Mouse (Mus musculus) neural tube, embryonic 13.5 days (tissue): ENCODE measurements around the gene Olfr608. TPM values are rescaled to one million over a fixed set of nuclear protein-coding genes. Genes with fewer than 3 reads are reported as not detected.
A peak's percentile ranks its signal among the peaks of the same experiment; 100 is the strongest.
"Not testable (repeated sequence)": the region's sequence is repeated elsewhere in the genome, so short reads cannot be mapped to it uniquely, and the experiment has no call there.

Experiments used
- ATAC-seq: fragments of 200-750 bp; cut with Nextera tagmentation; 2 replicates; pipeline ENCODE4 v1.8.0; 2017; ENCODE audit warnings: low read depth, mild to moderate bottlenecking, moderate TSS enrichment, moderate library complexity
- H3K27ac ChIP-seq: fragments of 300-500 bp; sonication (generic); replicated peaks from 2 replicates; pipeline ENCODE4 v1.5.1; 2015; ENCODE audit warnings: moderate library complexity, mild to moderate bottlenecking, inconsistent platforms
- H3K27me3 ChIP-seq: fragments of 300-500 bp; sonication (generic); 2 replicates; pipeline ENCODE4 v1.6.1; 2015; ENCODE audit warnings: mild to moderate bottlenecking, inconsistent platforms
- H3K36me3 ChIP-seq: fragments of 300-500 bp; sonication (generic); 2 replicates; pipeline ENCODE4 v1.6.1; 2015; ENCODE audit warnings: mild to moderate bottlenecking, inconsistent platforms
- H3K4me1 ChIP-seq: fragments of 300-500 bp; sonication (generic); replicated peaks from 2 replicates; pipeline ENCODE4 v1.6.1; 2015; ENCODE audit warnings: inconsistent platforms
- H3K4me2 ChIP-seq: fragments of 300-500 bp; sonication (generic); 2 replicates; pipeline ENCODE4 v1.6.1; 2015; ENCODE audit warnings: inconsistent platforms, mild to moderate bottlenecking, moderate library complexity
- H3K4me3 ChIP-seq: fragments of 300-500 bp; sonication (generic); 2 replicates; pipeline ENCODE4 v1.5.1; 2015; ENCODE audit warnings: mild to moderate bottlenecking, inconsistent platforms
- H3K9ac ChIP-seq: fragments of 300-500 bp; sonication (generic); 2 replicates; pipeline ENCODE4 v1.6.1; 2015; ENCODE audit warnings: moderate library complexity, mild to moderate bottlenecking, inconsistent platforms
- H3K9me3 ChIP-seq: fragments of 300-500 bp; sonication (generic); 2 replicates; pipeline ENCODE4 v1.6.1; 2016; ENCODE audit warnings: inconsistent platforms
- WGBS: fragments of 180-500 bp; shearing (Covaris S2); methylation state at CpG from one replicate; pipeline ENCODE4 v1.1.7; 2015; 5-methylcytosine and 5-hydroxymethylcytosine counted together
- polyA plus RNA-seq: library from polyadenylated mRNA; unstranded; fragments of >200 nt; fragmentation: Nextera tagmentation; extraction: Ambion mirVana; gene quantifications from 2 replicates; pipeline ENCODE4 v1.2.1, GENCODE M21; 2015

The Olfr608 gene
- polyA plus RNA-seq, result not detected in 2 replicates

DNA sequence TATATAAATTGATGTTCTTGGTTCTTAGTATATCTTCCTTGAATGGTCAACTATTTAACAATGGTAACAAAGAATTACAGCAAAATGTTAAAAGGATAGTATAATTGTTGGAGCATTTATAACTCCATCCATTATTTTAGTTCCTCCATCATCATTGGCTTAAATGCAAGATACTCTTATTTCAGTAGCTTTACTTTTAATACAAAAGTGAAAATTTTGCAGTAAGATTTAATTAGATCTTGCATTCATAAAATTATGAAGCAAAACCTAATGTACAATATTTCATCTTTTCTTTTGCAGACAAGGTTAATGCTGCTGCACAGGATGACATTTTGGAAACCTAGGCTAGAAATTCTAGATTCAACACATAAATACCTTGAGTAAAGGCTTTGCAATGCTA lies at the start of gene Olfr608:
Olfr608 (plus strand) TSS at position 301 of the 400 bp plus-strand sequence.
- H3K9ac ChIP-seq, result no peak within 1 kb of the TSS
- H3K27me3 ChIP-seq, result no peaks in the 10 kb centered on the region
- H3K4me2 ChIP-seq, result no peak within 1 kb of the TSS
- H3K4me1 ChIP-seq, result no peaks in the 10 kb centered on the region
- H3K36me3 ChIP-seq, result no peaks in the 10 kb centered on the region
- no peak within 1 kb of the TSS for H3K27ac ChIP-seq
- ATAC-seq, result no peak
- no peak within 1 kb of the TSS for H3K4me3 ChIP-seq
- no peaks in the 10 kb centered on the region for H3K9me3 ChIP-seq

DNA sequence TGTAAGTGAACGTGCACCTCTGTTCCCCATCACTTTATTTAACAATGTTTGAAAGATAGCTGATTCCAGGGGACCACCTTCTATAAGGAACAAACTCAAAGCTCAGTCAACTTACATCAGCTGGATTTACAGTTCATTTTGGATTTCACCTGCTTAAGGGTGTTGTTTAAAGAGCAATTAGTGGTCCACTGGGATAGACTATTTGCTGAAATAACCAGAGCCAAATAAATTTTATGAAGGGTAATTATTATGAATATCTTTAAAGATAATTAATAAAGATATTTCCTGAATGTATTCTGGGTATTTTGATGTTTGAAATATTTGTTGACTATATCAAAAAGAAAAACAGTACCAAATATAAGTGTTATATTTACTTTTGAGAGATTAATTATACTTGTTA lies 24.3 kb upstream of the Olfr608 start, which contains the start of gene Olfr605:
Olfr605 (minus strand) TSS at position 101 of the 400 bp plus-strand sequence.
- Histone ChIP-seq H3K4me1 (no peaks in the 10 kb centered on the region), H3K4me3 (no peak within 1 kb of the TSS), H3K27ac (no peak within 1 kb of the TSS), H3K27me3 (no peaks in the 10 kb centered on the region), H3K9me3 (no peaks in the 10 kb centered on the region), H3K9ac (no peak within 1 kb of the TSS), H3K4me2 (no peak within 1 kb of the TSS), H3K36me3 (no peaks in the 10 kb centered on the region)
- no peak for ATAC-seq
- WGBS, result 96% methylated on average over 1 of the region's 1 CpGs

DNA sequence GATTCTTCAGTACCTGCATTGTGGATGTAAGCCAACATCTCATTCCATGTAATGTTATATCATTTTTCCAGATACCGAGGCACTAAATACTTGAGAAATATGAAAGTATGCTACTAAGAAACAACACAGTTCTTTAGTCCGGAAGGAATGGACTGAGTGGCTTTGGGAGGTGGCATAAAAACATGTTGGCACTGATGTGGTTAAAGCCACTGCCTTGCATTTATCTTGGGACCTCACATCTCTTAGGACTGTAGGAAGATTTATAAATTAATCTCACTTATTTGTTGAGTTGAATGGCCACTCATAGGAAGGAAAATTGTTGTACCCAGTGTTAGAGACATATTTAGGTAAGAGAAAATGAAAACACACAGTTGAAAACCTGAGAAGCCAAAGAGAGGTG lies 20.9 kb upstream of the Olfr608 start, which contains the start of gene Olfr606:
Olfr606 (plus strand) TSS at position 301 of the 400 bp plus-strand sequence.
- H3K36me3 ChIP-seq, result no peaks in the 10 kb centered on the region
- H3K4me2 ChIP-seq, result no peak within 1 kb of the TSS
- 90% methylated on average over 2 of the region's 2 CpGs for WGBS
- H3K9ac ChIP-seq, result no peak within 1 kb of the TSS
- no peaks in the 10 kb centered on the region for H3K9me3 ChIP-seq
- no peak within 1 kb of the TSS for H3K4me3 ChIP-seq
- no peak within 1 kb of the TSS for H3K27ac ChIP-seq
- ATAC-seq, result no peak
- no peaks in the 10 kb centered on the region for H3K27me3 ChIP-seq
- H3K4me1 ChIP-seq, result no peaks in the 10 kb centered on the region

DNA sequence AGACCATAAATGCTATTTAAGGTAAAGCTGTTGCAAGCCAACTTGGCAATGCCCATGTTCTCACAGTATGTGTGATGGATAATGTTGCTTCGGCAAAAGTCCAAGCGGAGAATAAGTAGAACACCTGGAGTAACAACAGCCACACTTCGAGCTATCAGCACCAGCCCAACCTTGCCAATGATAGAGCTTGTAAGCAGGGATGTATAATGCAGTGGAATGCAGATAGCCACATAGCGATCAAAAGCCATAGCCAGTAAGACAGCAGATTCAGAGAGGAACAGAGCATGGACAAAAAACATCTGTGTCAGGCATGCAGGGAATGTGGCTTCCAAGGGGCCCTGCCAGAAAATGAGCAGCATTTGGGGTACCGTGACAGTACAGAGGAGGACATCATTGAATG lies 9.1 kb upstream of the Olfr608 start:
- no peak overlapping the region for H3K4me3 ChIP-seq
- H3K9me3 ChIP-seq, result no peaks in the 10 kb centered on the region
- no peak overlapping the region for H3K4me2 ChIP-seq
- ATAC-seq, result no peak
- H3K9ac ChIP-seq, result no peak overlapping the region
- WGBS, result 95% methylated on average over 5 of the region's 5 CpGs
- H3K27ac ChIP-seq, result no peak overlapping the region
- H3K36me3 ChIP-seq, result no peaks in the 10 kb centered on the region
- H3K4me1 ChIP-seq, result no peaks in the 10 kb centered on the region
- H3K27me3 ChIP-seq, result no peaks in the 10 kb centered on the region

DNA sequence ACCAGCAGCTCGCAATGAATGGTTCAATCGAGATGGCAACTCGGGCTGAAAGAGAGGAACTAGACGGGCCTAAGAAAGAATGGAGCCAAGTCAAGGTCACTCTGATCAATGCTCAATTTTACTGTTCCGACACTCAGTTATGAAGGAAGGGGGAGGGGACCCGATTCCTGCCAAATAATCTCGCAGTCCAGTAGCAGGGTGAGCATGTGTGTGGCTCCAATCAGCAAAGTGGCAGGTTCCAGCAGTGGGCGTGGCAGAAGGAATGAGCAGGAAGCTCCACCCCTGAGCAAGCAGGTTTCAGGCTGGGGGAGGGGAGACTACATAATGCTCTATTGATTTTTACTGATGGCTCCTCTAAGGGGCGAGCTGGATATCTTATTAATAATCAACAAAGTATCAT lies 7.4 kb downstream of the Olfr608 start:
- not testable (repeated sequence) for H3K36me3 ChIP-seq, H3K9ac ChIP-seq, H3K27ac ChIP-seq, H3K27me3 ChIP-seq, H3K4me1 ChIP-seq, H3K4me2 ChIP-seq, H3K9me3 ChIP-seq, H3K4me3 ChIP-seq
- 83% methylated on average over 9 of the region's 9 CpGs for WGBS
- 0 out of 2 replicates have a peak, but pooled peaks have one; percentile 53 for ATAC-seq

DNA sequence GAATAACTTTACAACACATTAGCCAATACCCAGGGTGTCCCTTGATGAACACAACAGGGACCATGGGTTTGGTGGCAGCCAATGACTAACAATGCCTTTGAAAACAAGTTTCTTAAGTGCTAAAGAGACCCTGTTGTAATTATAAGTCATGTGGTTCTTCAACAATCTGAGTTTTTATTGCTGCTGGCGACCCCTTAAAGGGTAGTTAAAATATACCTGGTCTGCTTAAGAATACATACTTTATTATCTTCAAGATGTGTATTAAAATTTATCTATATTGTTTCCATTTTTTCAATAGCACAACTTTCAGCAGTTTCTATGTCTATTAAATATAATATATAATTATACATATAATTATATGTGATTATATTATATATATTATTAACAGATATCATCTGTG lies 28.3 kb downstream of the Olfr608 start, which contains the start of gene Olfr609:
Olfr609 (minus strand) TSS at position 101 of the 400 bp plus-strand sequence.
- no peak for ATAC-seq
- Histone ChIP-seq H3K9me3 (no peaks in the 10 kb centered on the region), H3K36me3 (no peaks in the 10 kb centered on the region), H3K9ac (no peak within 1 kb of the TSS), H3K4me2 (no peak within 1 kb of the TSS), H3K27me3 (no peaks in the 10 kb centered on the region), H3K4me3 (no peak within 1 kb of the TSS), H3K27ac (no peak within 1 kb of the TSS), H3K4me1 (no peaks in the 10 kb centered on the region)
- WGBS, result 71% methylated on average over 1 of the region's 1 CpGs

DNA sequence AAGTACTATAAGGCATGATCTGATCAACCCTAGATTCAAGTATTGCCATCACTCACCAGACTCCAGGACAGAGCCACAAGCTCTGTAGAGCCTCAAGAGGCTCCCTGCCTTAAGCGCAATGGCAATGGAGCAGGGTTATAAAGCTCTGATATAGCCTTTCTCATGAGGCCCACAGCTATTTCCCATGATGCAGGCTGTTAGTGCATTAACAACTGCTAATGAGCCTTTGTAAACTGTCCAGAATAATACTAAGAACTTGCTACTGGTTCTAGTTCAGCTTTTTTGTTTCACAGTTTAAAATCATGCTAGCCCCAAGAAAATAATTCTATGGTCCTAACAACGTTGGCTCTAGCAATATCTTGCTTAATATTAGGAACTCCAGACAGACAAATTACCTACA lies 42.3 kb downstream of the Olfr608 start, which contains the start of gene Olfr610:
Olfr610 (minus strand) TSS at position 101 of the 400 bp plus-strand sequence.
- 93% methylated on average over 2 of the region's 2 CpGs for WGBS
- ATAC-seq, result no peak
- Histone ChIP-seq H3K4me2 (no peak within 1 kb of the TSS), H3K36me3 (no peaks in the 10 kb centered on the region), H3K27me3 (no peaks in the 10 kb centered on the region), H3K27ac (no peak within 1 kb of the TSS), H3K9ac (no peak within 1 kb of the TSS), H3K4me3 (no peak within 1 kb of the TSS), H3K4me1 (no peaks in the 10 kb centered on the region), H3K9me3 (no peaks in the 10 kb centered on the region)

DNA sequence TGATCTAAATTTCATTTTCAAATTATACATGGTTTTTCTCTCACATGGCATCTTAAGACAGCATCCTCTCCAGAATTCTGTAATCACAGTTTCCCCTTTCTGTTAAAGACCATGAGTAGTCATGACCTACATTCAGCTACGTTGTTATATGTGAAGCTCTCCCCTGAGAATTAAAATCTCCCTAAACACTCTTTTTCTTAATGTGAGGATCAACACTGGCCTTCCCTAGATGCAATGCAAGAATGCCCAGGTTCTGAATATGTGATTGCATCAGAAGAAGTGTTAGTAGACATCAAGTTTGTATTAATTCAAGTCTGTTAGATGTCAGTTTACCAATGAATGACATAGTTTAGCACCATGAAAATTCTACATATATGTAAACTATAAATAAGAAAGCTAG lies 51.1 kb downstream of the Olfr608 start, which contains the start of gene Olfr611:
Olfr611 (minus strand) TSS at position 101 of the 400 bp plus-strand sequence.
- not testable (repeated sequence) for H3K27me3 ChIP-seq, ATAC-seq, H3K27ac ChIP-seq, H3K4me3 ChIP-seq, H3K36me3 ChIP-seq, H3K9me3 ChIP-seq, H3K4me1 ChIP-seq, H3K9ac ChIP-seq, H3K4me2 ChIP-seq
- 67% methylated on average over 1 of the region's 1 CpGs for WGBS

Other genes with a start within 250 kb of the Olfr608 start
- gene Usp17ld, start 217.4 kb upstream of the Olfr608 start, polyA plus RNA-seq, result not detected in 2 replicates
- not detected in 2 replicates for gene Olfr596, start 164.2 kb upstream of the Olfr608 start, polyA plus RNA-seq
- not detected in 2 replicates for gene Olfr597, start 153.6 kb upstream of the Olfr608 start, polyA plus RNA-seq
- gene Olfr598, start 146.3 kb upstream of the Olfr608 start, polyA plus RNA-seq, result not detected in 2 replicates
- gene Olfr599, start 134.0 kb upstream of the Olfr608 start, polyA plus RNA-seq, result not detected in 2 replicates
- gene Olfr600, start 120.2 kb upstream of the Olfr608 start, polyA plus RNA-seq, result not detected in 2 replicates
- not detected in 2 replicates for gene Olfr601, start 107.2 kb upstream of the Olfr608 start, polyA plus RNA-seq
- gene Olfr603, start 83.7 kb upstream of the Olfr608 start, polyA plus RNA-seq, result not detected in 2 replicates
- gene Usp17lc, start 54.8 kb upstream of the Olfr608 start, polyA plus RNA-seq, result not detected in 2 replicates
- not detected in 2 replicates for gene Olfr605, start 24.4 kb upstream of the Olfr608 start, polyA plus RNA-seq
- gene Olfr606, start 20.8 kb upstream of the Olfr608 start, polyA plus RNA-seq, result not detected in 2 replicates
- gene Olfr607, start 5.7 kb upstream of the Olfr608 start, polyA plus RNA-seq, result not detected in 2 replicates
- gene Olfr609, start 28.2 kb downstream of the Olfr608 start, polyA plus RNA-seq, result not detected in 2 replicates
- gene Olfr610, start 42.2 kb downstream of the Olfr608 start, polyA plus RNA-seq, result not detected in 2 replicates
- not detected in 2 replicates for gene Olfr611, start 51.0 kb downstream of the Olfr608 start, polyA plus RNA-seq
- not detected in 2 replicates for gene Olfr612, start 72.8 kb downstream of the Olfr608 start, polyA plus RNA-seq
- gene Olfr613, start 78.2 kb downstream of the Olfr608 start, polyA plus RNA-seq, result not detected in 2 replicates
- gene Olfr615, start 86.2 kb downstream of the Olfr608 start, polyA plus RNA-seq, result not detected in 2 replicates
- gene Olfr616, start 99.3 kb downstream of the Olfr608 start, polyA plus RNA-seq, result not detected in 2 replicates
- gene Olfr617, start 103.2 kb downstream of the Olfr608 start, polyA plus RNA-seq, result not detected in 2 replicates
- not detected in 2 replicates for gene Olfr618, start 120.2 kb downstream of the Olfr608 start, polyA plus RNA-seq
- gene Olfr619, start 130.7 kb downstream of the Olfr608 start, polyA plus RNA-seq, result not detected in 2 replicates
- not detected in 2 replicates for gene Olfr620, start 142.7 kb downstream of the Olfr608 start, polyA plus RNA-seq
- gene Olfr622, start 172.8 kb downstream of the Olfr608 start, polyA plus RNA-seq, result not detected in 2 replicates
- gene Olfr623, start 193.8 kb downstream of the Olfr608 start, polyA plus RNA-seq, result not detected in 2 replicates
- gene Olfr624, start 201.3 kb downstream of the Olfr608 start, polyA plus RNA-seq, result 0.03 TPM in 1 of 2 replicates, not detected in the other
- not detected in 2 replicates for gene Olfr625-ps1, start 212.8 kb downstream of the Olfr608 start, polyA plus RNA-seq
- gene Olfr243, start 244.8 kb downstream of the Olfr608 start, polyA plus RNA-seq, result not detected in 2 replicates